Mouse (Mus musculus): Measurements from ENCODE around the gene Plekhh1. TPM values are rescaled to one million over a fixed set of nuclear protein-coding genes. Genes with fewer than 3 reads are reported as not detected.

Gene Plekhh1
- total and polyA plus RNA-seq, 3 experiments, result 0.35 to 2.3 TPM; not detected in 1

GRCm38 (mm10) chr12:78981131-78981530, 47.8 kb upstream of the Plekhh1 start:
- Histone ChIP-seq H3K9me3 (replicated peaks; ENCODE audit: insufficient read depth, low read length) (no peaks in the 10 kb centered on the region), H3K79me2 (ENCODE audit: control insufficient read depth, insufficient read depth, low read length, poor library complexity) (peaks cover 1% of the 10 kb centered on the region; the same call in 1 of the 2 replicates), H3K27ac (ENCODE audit: control insufficient read depth, low read depth, low read length) (peak overlapping the region; percentile 80), H3K4me1 (ENCODE audit: control insufficient read depth in 1 of 2, insufficient read depth in 2 of 2, low read length in 2 of 2) (peaks cover 17 to 51% of the 10 kb centered on the region in 2 experiments), H3K4me3 (ENCODE audit: control insufficient read depth in 1 of 2, insufficient read depth in 1 of 2, low read depth in 2 of 2, low read length in 2 of 2) (peak overlapping the region; percentile 64 to 86), H3K36me3 (ENCODE audit: control insufficient read depth in 1 of 2, insufficient read depth in 2 of 2, low read length in 2 of 2) (peaks cover 0 to 31% of the 10 kb centered on the region in 2 experiments; a peak in 2 of 4 replicates), H3K9ac (ENCODE audit: control insufficient read depth, low read depth, low read length, poor library complexity, severe bottlenecking) (peak overlapping the region; percentile 56), H3K27me3 (ENCODE audit: control insufficient read depth in 1 of 2, insufficient read depth in 2 of 2, low read length in 2 of 2) (no peaks in the 10 kb centered on the region)
- no peak for DNase-seq (ENCODE audit: low read depth, low spot score)
- TF ChIP-seq RAD21 (IDR thresholded peaks at IDR 0.05; ENCODE audit: low read depth, low read length) (no peak), TCF12 (IDR thresholded peaks at IDR 0.05; ENCODE audit: low read depth, low read length) (no peak), ZKSCAN1 (IDR thresholded peaks at IDR 0.05; ENCODE audit: low read depth, low read length) (no peak), HCFC1 (IDR thresholded peaks at IDR 0.05; ENCODE audit: low read depth, low read length) (no peak), TAL1 (IDR thresholded peaks at IDR 0.05; ENCODE audit: low read length) (no peak), SIN3A (IDR thresholded peaks at IDR 0.05; ENCODE audit: low read length) (no peak), MAZ (IDR thresholded peaks at IDR 0.05; ENCODE audit: low read depth, low read length) (no peak), MYB (IDR thresholded peaks at IDR 0.05; ENCODE audit: low read depth, low read length) (no peak), EP300 (IDR thresholded peaks at IDR 0.05; ENCODE audit: low read depth in 1 of 2, low read length in 2 of 2) (no peak), USF2 (IDR thresholded peaks at IDR 0.05; ENCODE audit: borderline replicate concordance in 1 of 2, insufficient read depth in 1 of 2, low read depth in 1 of 2, low read length in 2 of 2) (no peak), ZC3H11A (IDR thresholded peaks at IDR 0.05; ENCODE audit: low read depth, low read length) (no peak), MAFK (IDR thresholded peaks at IDR 0.05; ENCODE audit: borderline replicate concordance, low read depth, low read length) (no peak), E2F4 (IDR thresholded peaks at IDR 0.05; ENCODE audit: borderline replicate concordance, low read depth, low read length) (no peak), USF1 (IDR thresholded peaks at IDR 0.05; ENCODE audit: low read depth, low read length) (no peak), CTCF (IDR thresholded peaks at IDR 0.05 in 2 of 3, conservative IDR thresholded peaks at IDR 0.05 in 1 of 3; ENCODE audit: control insufficient read depth in 1 of 3, insufficient read depth in 1 of 3, low read depth in 2 of 3, low read length in 3 of 3, poor library complexity in 1 of 3, severe bottlenecking in 1 of 3) (no peak), KAT2A (conservative IDR thresholded peaks at IDR 0.05; ENCODE audit: low read depth, low read length) (no peak), POLR2AphosphoS5 (IDR thresholded peaks at IDR 0.05; ENCODE audit: borderline replicate concordance, low read depth, low read length) (no peak), MAX (IDR thresholded peaks at IDR 0.05; ENCODE audit: low read length) (no peak), MYC (IDR thresholded peaks at IDR 0.05; ENCODE audit: low read depth, low read length) (no peak), CHD1 (IDR thresholded peaks at IDR 0.05; ENCODE audit: low read depth, low read length) (no peak)

Data from MEL (cell line).